Mouse (Mus musculus) thymus, adult 2 months (tissue): Measurements from ENCODE around the gene Olfr718-ps1.
"Not testable (repeated sequence)": the region's sequence is repeated elsewhere in the genome, so short reads cannot be mapped to it uniquely, and the experiment has no call there.

ENCODE experiments used
- CTCF ChIP-seq: fragments of 200-500 bp; IDR thresholded peaks from 2 replicates; pipeline ENCODE4 v1.5.1; 2012; ENCODE audit warnings: mild to moderate bottlenecking, control low read depth, low read length, moderate library complexity, borderline replicate concordance; ENCODE audit not compliant: control insufficient read depth, poor library complexity, insufficient read depth; ENCODE audit errors: extremely low read depth
- POLR2A ChIP-seq: fragments of 200-500 bp; IDR thresholded peaks from 2 replicates; pipeline ENCODE4 v1.6.1; 2012; ENCODE audit warnings: mild to moderate bottlenecking, low read length, control low read depth, moderate library complexity; ENCODE audit not compliant: control insufficient read depth, poor library complexity, insufficient read depth; ENCODE audit errors: extremely low read depth

- TF ChIP-seq CTCF, POLR2A: not testable (repeated sequence)
Observed at GRCm38 (mm10) chr5:143134216-143135010, 13.0 kb downstream of the Olfr718-ps1 start.
